Mouse (Mus musculus) heart, adult 11 months (tissue): Measurements from ENCODE around the gene Epb42.

Experiments
- DNase-seq: peaks from one replicate; pipeline ENCODE4 v3.0.0; 2022

Epb42 gene

GRCm38 (mm10) chr2:121036733-121037341, at the start of gene Epb42:
Gene Epb42, minus strand, starts transcription at chr2:121037072.
- peak; percentile 53 for DNase-seq

DNA sequence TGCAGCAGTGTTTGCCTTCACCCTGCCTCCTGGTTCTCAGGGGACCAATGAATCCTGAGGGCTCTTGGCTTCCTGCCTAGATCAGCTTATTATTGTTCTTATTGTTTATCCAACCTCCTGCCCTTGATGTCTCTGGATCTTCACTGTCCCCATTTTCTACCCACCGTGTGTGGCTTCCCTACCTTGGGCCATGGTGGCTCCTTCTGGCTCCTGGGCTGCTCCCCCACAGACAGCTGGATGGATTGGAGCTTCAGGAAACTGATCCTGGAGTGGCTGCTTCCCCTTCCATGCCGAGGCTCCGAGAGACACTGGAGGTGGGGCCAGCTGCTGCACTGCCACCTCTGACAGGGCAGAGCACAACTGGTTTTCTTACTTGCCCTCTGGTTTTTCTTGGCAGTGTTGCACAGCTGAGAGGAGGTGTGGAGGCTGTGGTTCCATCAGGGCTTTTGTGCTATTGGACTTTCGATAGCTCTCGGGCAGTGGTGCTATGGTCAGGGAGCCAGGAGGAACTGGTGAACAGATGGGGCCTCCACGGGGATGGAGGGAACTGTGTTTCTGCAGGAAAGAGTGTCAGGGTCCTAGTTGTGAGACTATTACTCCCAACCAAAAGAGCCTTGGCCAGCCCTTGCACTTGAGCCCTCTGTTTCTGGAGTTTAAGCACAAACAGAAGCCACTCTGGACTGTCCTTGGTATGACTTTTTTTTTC, 48.8 kb upstream of the Epb42 start, which contains the start of gene Tgm5:
TSS of gene Tgm5 (minus strand) at position 362 of the 706 bp plus-strand sequence.
- peak; percentile 72 for DNase-seq

GRCm38 (mm10) chr2:121082626-121083025, 45.8 kb upstream of the Epb42 start:
- peak; percentile 16 for DNase-seq

DNA sequence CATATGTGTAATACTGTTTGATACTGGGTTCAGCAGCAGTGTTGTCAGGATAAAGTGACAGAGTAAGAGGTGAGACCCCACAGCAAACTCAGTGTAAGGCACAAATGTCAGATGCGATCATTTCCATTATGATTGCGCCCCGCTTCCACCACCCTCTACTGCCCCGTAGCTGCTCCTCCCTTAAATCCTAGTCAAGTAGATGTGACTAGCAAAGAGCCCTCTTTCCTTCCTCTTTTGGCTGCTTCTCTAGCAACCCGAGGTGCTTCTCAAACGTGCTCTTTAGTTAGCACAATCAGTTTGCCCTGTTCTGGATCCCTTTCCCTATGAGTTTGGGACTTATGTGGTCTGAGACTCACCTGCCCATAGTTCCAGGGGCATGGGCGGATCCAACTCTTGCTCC, 37.9 kb upstream of the Epb42 start:
- DNase-seq, result peak; percentile 29

DNA sequence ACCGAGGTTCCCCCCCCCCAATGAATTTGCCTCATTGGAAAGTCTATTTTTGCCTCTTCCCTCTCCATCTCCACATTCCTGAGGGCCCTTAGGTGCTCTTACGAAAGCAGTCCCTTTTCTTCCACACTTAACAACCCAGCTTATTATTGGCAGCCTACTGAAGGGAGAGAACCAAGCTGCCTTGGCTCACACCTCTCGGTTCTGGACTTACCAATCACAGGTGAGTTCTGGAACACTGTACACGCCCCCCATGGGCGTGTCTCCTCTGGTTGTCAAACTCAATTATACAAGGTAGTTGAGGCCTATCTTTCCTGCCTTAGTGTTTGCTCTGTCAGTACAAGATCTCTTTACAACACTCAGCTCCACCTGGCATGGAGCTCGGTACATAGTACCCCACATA, 35.0 kb upstream of the Epb42 start:
- peak; percentile 54 for DNase-seq

- DNase-seq, result peak; percentile 74
Measured at GRCm38 (mm10) chr2:121069506-121069905, 32.6 kb upstream of the Epb42 start.

GRCm38 (mm10) chr2:121067116-121067515, 30.2 kb upstream of the Epb42 start:
- peak; percentile 28 for DNase-seq

GRCm38 (mm10) chr2:121061315-121061714, 24.4 kb upstream of the Epb42 start:
- no peak for DNase-seq

- DNase-seq, result peak; percentile 39
Measured at GRCm38 (mm10) chr2:121057997-121058396, 21.1 kb upstream of the Epb42 start.

DNA sequence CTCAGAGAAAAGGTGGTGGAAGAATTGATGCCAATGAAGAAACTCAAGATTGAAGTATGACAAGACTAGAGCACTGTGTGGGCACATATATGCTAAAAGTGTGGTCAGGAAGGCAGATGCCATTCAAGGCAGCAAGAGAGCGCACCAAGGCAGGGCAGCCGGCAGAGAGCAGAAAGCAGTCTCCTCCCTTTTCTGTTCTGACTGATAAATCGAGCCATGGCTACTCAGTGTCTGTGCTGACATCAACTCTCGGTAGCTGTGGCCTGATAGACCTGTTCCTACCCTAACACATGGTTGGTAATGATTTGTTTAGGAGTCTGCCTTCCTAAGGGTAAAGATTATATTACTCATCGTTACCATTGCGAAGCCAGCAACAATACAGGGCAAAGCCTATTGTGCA, 19.0 kb upstream of the Epb42 start:
- no peak for DNase-seq

GRCm38 (mm10) chr2:121054060-121054459, 17.2 kb upstream of the Epb42 start:
- DNase-seq, result peak; percentile 89

DNA sequence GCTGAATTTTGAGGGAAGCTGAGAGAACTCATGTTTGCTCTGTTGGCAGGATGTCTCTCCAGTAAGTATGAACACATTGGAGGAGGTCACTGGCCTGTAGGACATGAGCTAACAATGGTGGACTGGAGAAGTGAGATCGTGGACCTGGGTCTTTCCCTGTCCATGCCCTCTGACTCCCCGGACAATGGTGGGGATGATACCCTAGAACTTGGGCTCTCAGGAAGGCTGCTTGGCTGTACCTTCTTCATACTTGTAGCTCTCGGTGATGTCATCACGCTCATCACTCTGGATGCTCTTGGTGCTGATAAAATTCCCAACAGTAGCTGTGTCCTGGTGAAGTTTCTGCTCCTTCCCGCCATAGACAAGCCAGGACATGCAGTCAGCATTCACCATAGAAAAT, 15.3 kb upstream of the Epb42 start:
- DNase-seq, result peak; percentile 80

- peak; percentile 55 for DNase-seq
Measured at GRCm38 (mm10) chr2:121045653-121046052, 8.8 kb upstream of the Epb42 start.

GRCm38 (mm10) chr2:121041098-121041497, 4.2 kb upstream of the Epb42 start:
- DNase-seq, result peak; percentile 72

DNA sequence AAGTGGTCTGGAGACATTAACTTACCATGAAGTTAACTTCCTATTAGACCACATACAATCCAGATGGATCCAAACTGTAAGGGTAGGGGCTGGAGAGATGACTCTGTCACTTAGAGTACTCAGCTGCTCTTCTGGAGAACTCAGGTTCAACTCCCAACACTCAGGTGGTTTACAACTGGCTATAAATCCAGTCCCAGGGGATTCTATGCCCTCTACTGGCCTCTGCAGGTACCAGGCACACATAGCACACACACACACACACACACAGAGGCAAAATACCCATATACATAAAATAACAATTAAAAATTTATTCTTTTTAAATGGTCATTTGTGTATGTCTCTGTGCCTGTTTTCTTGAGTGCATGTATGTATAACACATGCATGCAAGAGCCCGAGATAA, 2.5 kb upstream of the Epb42 start:
- DNase-seq, result peak; percentile 1

GRCm38 (mm10) chr2:121038851-121039250, 2.0 kb upstream of the Epb42 start:
- DNase-seq, result peak; percentile 55

DNA sequence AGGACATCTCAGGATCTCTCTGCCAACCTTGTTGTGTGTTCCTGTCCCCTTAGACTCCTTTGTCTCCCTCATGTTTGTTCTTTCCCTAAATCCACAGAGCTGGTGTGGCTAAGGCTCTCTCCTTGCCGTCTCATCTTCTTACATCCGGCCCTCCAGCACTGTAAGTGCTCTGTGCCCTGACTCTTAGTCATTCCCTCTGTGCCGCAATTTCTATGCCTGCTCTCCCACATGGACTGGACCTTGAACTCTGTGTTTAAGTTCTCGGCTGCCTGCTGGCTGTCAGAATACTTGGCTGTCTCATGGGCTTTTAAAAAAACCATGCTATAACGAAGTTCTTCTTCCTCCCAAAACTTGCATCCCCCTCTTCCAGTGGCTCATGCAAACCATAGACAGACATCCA, 14.0 kb downstream of the Epb42 start:
- DNase-seq, result peak; percentile 78

- DNase-seq, result peak; percentile 91
Measured at GRCm38 (mm10) chr2:121017151-121017550, 19.7 kb downstream of the Epb42 start.

GRCm38 (mm10) chr2:121016226-121016625, 20.6 kb downstream of the Epb42 start:
- DNase-seq, result peak; percentile 43

GRCm38 (mm10) chr2:121015507-121015906, 21.4 kb downstream of the Epb42 start:
- DNase-seq, result no peak

DNA sequence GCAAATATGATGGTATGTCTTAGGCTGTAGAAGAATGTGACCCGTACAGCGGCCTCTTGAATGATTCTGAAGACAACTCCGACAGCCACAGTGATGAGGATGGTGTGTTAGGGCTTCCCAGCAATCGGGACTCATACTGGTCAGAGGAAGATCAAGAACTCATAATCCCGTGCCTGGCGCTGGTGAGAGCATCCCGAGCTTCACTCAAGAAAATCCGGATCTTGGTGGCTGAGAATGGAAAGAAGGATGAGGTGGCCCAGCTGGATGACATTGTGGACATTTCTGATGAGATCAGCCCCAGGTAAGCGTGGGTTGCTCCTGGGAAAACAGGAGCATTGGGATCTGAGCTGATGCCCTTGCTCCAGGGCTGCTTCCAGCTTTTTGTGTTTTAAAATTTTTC, 24.2 kb downstream of the Epb42 start:
- peak; percentile 72 for DNase-seq

DNA sequence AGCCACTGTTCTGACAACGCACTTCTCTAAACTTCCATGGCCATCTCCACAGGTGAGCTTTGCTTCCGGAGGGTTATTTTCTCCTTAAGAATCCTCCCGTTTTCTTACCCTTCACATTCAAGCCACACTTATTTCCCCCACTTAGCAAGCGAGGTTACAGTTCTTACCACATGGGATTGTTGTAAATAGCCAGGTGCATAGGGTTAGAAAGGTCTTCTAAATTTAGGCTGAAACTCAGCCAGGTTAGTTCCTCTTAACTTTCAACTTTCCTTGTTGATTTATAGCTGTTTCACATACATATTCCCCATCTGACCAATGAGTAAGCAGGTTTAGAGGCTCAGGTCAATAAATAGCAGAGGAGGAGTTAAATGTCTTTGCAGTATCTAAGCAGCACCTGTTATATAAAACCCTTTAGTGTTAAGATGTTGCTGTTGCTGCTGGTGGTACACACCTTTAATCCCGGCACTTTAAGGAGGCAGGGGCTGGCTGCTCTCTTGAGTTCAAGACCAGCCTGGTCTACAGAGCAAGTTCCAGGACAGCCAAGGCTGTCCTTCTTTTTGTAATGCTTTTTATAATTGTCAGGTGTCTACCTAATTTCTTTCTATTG, 27.7 kb downstream of the Epb42 start:
- peak; percentile 16 for DNase-seq

GRCm38 (mm10) chr2:121008664-121009007, 28.2 kb downstream of the Epb42 start:
- DNase-seq, result no peak
